Mouse (Mus musculus) liver, postnatal 0 days (tissue): ENCODE results near the gene Hsd17b12. TPM values are rescaled to one million over a fixed set of nuclear protein-coding genes. Genes with fewer than 3 reads are reported as not detected.
A peak's percentile ranks its signal among the peaks of the same experiment; 100 is the strongest.

ENCODE experiments used
- ATAC-seq: fragments of 200-750 bp; cut with Nextera tagmentation; 2 replicates; pipeline ENCODE4 v1.8.0; 2017; ENCODE audit warnings: mild to moderate bottlenecking, moderate library complexity
- DNase-seq: peaks from one replicate; pipeline ENCODE4 v3.0.0-alpha.2; 2016
- H3K27ac ChIP-seq: fragments of 300-500 bp; sonication (generic); 2 replicates; pipeline ENCODE4 v1.5.1; 2014; ENCODE audit warnings: antibody characterized with exemption, moderate library complexity, mild to moderate bottlenecking, low read depth
- H3K27me3 ChIP-seq: fragments of 300-500 bp; sonication (generic); 2 replicates; pipeline ENCODE4 v1.6.1; 2014; ENCODE audit warnings: low read length, control low read depth, mixed read lengths; ENCODE audit not compliant: insufficient read depth
- H3K36me3 ChIP-seq: fragments of 300-500 bp; sonication (generic); replicated peaks from 2 replicates; pipeline ENCODE4 v1.6.1; 2014; ENCODE audit warnings: mild to moderate bottlenecking, control low read depth, low read length, moderate library complexity, mixed read lengths; ENCODE audit not compliant: insufficient read depth
- H3K4me1 ChIP-seq: fragments of 300-500 bp; sonication (generic); 2 replicates; pipeline ENCODE4 v1.6.1; 2014; ENCODE audit warnings: antibody characterized with exemption, mild to moderate bottlenecking, control low read depth; ENCODE audit not compliant: insufficient read depth
- H3K4me2 ChIP-seq: fragments of 300-500 bp; sonication (generic); 2 replicates; pipeline ENCODE4 v1.6.1; 2014; ENCODE audit warnings: low read depth, mild to moderate bottlenecking, low read length, moderate library complexity, mixed read lengths
- H3K4me3 ChIP-seq: fragments of 300-500 bp; sonication (generic); 2 replicates; pipeline ENCODE4 v1.5.1; 2014; ENCODE audit warnings: low read depth, low read length
- H3K9ac ChIP-seq: fragments of 300-500 bp; sonication (generic); replicated peaks from 2 replicates; pipeline ENCODE4 v1.6.1; 2014; ENCODE audit warnings: mild to moderate bottlenecking, moderate library complexity
- H3K9me3 ChIP-seq: fragments of 300-500 bp; sonication (generic); 2 replicates; pipeline ENCODE4 v1.6.1; 2016; ENCODE audit warnings: mild to moderate bottlenecking, control low read depth, low read length, mixed read lengths
- CTCF ChIP-seq: sonication (generic); IDR thresholded peaks from 2 replicates; pipeline ENCODE4 v1.5.1; 2016; ENCODE audit warnings: antibody characterized with exemption, low read depth
- EP300 ChIP-seq: IDR thresholded peaks from 2 replicates; pipeline ENCODE4 v1.6.1; 2016; ENCODE audit warnings: antibody characterized with exemption, low read depth, mild to moderate bottlenecking
- WGBS: fragments of 180-500 bp; shearing (Covaris S2); extraction: QIAGEN DNeasy Blood & Tissue Kit; methylation state at CpG from one replicate; pipeline ENCODE4 v1.1.7; 2014; ENCODE audit not compliant: insufficient replicate concordance; 5-methylcytosine and 5-hydroxymethylcytosine counted together
- polyA plus RNA-seq: library from polyadenylated mRNA; unstranded; fragments of >200 nt; fragmentation: Nextera tagmentation; extraction: Ambion mirVana; gene quantifications from 2 replicates; pipeline ENCODE4 v1.2.1, GENCODE M21; 2015

The Hsd17b12 gene
- polyA plus RNA-seq: 61.8 and 70.1 TPM in 2 replicates

DNA sequence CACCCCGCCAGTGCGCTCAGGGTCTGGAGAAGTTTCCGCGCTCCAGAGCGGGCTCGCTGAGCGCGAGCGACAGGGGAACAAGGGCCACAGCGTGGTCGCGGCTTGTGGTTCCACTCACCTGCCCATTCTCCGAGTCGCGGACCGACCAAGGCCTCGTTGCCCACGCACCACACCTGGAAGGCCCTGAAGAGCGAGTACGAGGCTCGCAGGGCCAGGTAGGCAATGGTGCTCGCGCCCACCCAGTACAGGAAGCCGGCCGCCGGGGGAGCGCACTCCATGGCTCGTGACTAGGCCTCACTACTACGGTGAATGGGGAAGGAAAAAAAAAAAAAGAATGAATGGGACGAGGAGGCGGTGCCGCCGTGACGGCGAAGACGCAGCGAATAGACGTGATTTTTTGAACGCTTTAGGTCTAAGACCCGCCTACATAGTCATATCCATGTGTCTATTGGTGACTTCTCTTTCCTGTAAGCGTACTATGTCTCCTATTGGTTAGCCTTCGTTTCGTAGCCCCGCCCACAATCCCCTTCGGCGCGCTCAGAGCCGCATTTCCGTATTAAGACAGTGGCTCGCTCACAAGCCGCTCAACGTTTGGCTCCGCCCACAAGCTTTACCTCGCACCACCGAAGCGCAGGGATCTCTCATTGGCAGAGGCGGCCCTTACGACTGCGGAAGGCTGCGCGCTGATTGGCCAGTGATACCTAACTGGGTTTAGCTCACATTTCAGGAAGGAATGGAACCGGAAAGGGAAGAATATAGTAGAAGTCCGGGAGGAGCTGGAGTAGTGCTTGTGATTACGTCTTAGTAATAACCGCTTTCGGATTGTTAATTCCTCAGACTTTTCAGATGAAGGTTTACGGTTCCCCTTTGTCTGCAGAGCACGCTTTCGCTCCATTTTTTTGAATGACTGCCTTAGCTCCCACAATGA, at the start of gene Hsd17b12:
Gene Hsd17b12 (minus strand): TSS at position 373 of the 928 bp plus-strand sequence.
- TF ChIP-seq CTCF (no peak), EP300 (no peak; the same call in 1 of the 2 replicates)
- ATAC-seq (peak; percentile 98), DNase-seq (peak; percentile 98)
- no peaks in the 10 kb centered on the region for H3K9me3 ChIP-seq
- H3K27ac ChIP-seq: peak within 1 kb of the TSS; percentile 91
- peaks cover 14% of the 10 kb centered on the region for H3K4me1 ChIP-seq
- H3K36me3 ChIP-seq: no peaks in the 10 kb centered on the region
- peak within 1 kb of the TSS; percentile 95 for H3K4me3 ChIP-seq
- H3K9ac ChIP-seq: peak within 1 kb of the TSS; percentile 96
- peak within 1 kb of the TSS; percentile 93 for H3K4me2 ChIP-seq
- under 1% methylated on average over 69 of the region's 69 CpGs for WGBS
- no peaks in the 10 kb centered on the region for H3K27me3 ChIP-seq

DNA sequence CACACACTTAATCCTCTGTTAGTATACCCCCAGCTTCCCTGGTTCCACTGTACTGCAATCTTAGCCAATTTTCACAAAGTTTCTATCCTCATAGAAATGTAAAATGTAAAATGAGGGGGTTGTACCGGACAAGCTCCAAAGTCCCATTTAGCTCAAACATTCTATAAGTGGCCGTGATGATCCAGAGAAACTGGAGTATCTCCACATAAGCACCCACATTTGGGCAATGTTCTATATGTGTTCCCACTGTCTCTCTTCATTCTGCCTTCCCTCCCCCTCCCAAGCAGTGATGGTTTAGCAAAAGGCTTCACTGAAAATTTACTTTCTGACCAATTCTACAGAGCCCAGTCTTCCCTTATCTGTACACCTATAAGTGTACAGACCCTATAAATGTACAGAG, 27.1 kb upstream of the Hsd17b12 start:
- H3K4me3 ChIP-seq: no peak overlapping the region
- H3K9ac ChIP-seq: no peak overlapping the region
- H3K4me2 ChIP-seq: no peak overlapping the region
- H3K36me3 ChIP-seq: no peaks in the 10 kb centered on the region
- H3K4me1 ChIP-seq: no peaks in the 10 kb centered on the region
- TF ChIP-seq EP300: no peak
- no peak for TF ChIP-seq CTCF
- H3K27ac ChIP-seq: no peak overlapping the region
- DNase-seq (no peak), ATAC-seq (no peak)
- 70% methylated on average over 2 of the region's 2 CpGs for WGBS
- no peaks in the 10 kb centered on the region; the same call in 1 of the 2 replicates for H3K27me3 ChIP-seq
- no peaks in the 10 kb centered on the region for H3K9me3 ChIP-seq

GRCm38 (mm10) chr2:94184142-94184541, 26.4 kb upstream of the Hsd17b12 start:
- H3K27ac ChIP-seq: no peak overlapping the region
- no peak overlapping the region for H3K4me3 ChIP-seq
- H3K36me3 ChIP-seq: no peaks in the 10 kb centered on the region
- H3K9ac ChIP-seq: no peak overlapping the region
- ATAC-seq: no peak
- H3K9me3 ChIP-seq: no peaks in the 10 kb centered on the region
- TF ChIP-seq EP300 (no peak), CTCF (no peak)
- 41% methylated on average over 6 of the region's 6 CpGs for WGBS
- DNase-seq: no peak
- H3K27me3 ChIP-seq: no peaks in the 10 kb centered on the region; the same call in 1 of the 2 replicates
- no peaks in the 10 kb centered on the region for H3K4me1 ChIP-seq
- H3K4me2 ChIP-seq: no peak overlapping the region

- H3K9me3 ChIP-seq: no peaks in the 10 kb centered on the region
- H3K27ac ChIP-seq: no peak overlapping the region
- WGBS: 0% methylated on average over 3 of the region's 3 CpGs
- no peaks in the 10 kb centered on the region for H3K36me3 ChIP-seq
- TF ChIP-seq CTCF: no peak
- no peak for TF ChIP-seq EP300
- H3K4me2 ChIP-seq: peak overlapping the region; percentile 81
- H3K4me1 ChIP-seq: peaks cover 9% of the 10 kb centered on the region; the same call in 1 of the 2 replicates
- DNase-seq (no peak), ATAC-seq (no peak)
- H3K4me3 ChIP-seq: peak overlapping the region; percentile 78
- H3K27me3 ChIP-seq: no peaks in the 10 kb centered on the region; the same call in 1 of the 2 replicates
- H3K9ac ChIP-seq: peak overlapping the region; percentile 84
These were observed 21.3 kb upstream of the Hsd17b12 start for GRCm38 (mm10) chr2:94179030-94179407.

DNA sequence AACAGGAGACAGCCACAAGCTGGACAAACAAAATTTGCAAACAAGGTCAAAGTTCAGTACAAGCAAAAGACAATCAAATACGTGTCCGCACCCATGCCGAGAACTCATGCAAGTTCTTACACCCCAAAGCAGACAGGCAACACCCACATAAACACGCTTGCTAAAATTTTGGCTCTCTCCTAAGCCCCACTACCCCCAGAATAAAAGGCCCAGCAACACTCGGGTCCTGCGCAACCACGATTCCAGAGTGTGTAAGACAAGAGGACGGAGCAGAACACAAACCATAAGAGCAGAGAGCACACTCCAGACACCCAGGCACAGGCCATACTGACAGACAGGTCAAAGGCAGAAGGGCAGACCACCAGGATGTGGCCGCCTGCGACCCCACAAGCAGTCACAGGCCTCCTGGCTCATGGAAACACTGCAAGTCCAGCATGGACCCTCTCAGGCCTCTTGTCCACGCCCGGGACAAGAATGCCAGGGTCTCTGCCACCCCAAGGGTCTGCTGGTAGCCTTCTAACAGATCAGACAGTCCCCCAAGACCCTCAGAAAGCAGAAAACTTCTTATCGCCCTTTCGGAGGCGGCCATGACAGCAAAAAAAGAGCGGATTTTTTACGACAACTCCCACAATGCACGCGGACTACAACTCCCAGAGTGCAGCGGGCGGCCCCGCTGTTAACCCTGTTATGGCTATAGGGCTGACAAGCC, 20.7 kb upstream of the Hsd17b12 start:
- peaks cover 9% of the 10 kb centered on the region; the same call in 1 of the 2 replicates for H3K4me1 ChIP-seq
- TF ChIP-seq CTCF (no peak), EP300 (no peak)
- H3K4me2 ChIP-seq: peak overlapping the region; percentile 81
- DNase-seq (peak; percentile 88), ATAC-seq (peak; percentile 92)
- H3K9ac ChIP-seq: peak overlapping the region; percentile 84
- peak overlapping the region; percentile 98 for H3K27ac ChIP-seq
- no peaks in the 10 kb centered on the region for H3K9me3 ChIP-seq
- H3K27me3 ChIP-seq: no peaks in the 10 kb centered on the region; the same call in 1 of the 2 replicates
- under 1% methylated on average over 22 of the region's 22 CpGs for WGBS
- H3K4me3 ChIP-seq: peak overlapping the region; percentile 78
- no peaks in the 10 kb centered on the region for H3K36me3 ChIP-seq

- H3K27ac ChIP-seq: peak overlapping the region; percentile 98
- H3K9ac ChIP-seq: peak overlapping the region; percentile 23
- 68% methylated on average over 6 of the region's 6 CpGs for WGBS
- H3K27me3 ChIP-seq: no peaks in the 10 kb centered on the region
- H3K9me3 ChIP-seq: no peaks in the 10 kb centered on the region
- peak overlapping the region; percentile 78 for H3K4me3 ChIP-seq
- TF ChIP-seq CTCF: no peak
- 0 out of 2 replicates have a peak, but pooled peaks have one; percentile 28 for TF ChIP-seq EP300
- peaks cover 9% of the 10 kb centered on the region; the same call in 1 of the 2 replicates for H3K4me1 ChIP-seq
- DNase-seq (no peak), ATAC-seq (peak; percentile 71)
- H3K4me2 ChIP-seq: peak overlapping the region; percentile 81
- no peaks in the 10 kb centered on the region for H3K36me3 ChIP-seq
These were observed 19.5 kb upstream of the Hsd17b12 start for GRCm38 (mm10) chr2:94177294-94177693.
